Mouse (Mus musculus): ENCODE measurements at regions not wholly inside any gene's neighbourhood (a gene's known extent, or its start where the extent isn't known, plus 50 kb on each side); places are given as distances from the start of the nearest gene placed in this dataset.

DNA sequence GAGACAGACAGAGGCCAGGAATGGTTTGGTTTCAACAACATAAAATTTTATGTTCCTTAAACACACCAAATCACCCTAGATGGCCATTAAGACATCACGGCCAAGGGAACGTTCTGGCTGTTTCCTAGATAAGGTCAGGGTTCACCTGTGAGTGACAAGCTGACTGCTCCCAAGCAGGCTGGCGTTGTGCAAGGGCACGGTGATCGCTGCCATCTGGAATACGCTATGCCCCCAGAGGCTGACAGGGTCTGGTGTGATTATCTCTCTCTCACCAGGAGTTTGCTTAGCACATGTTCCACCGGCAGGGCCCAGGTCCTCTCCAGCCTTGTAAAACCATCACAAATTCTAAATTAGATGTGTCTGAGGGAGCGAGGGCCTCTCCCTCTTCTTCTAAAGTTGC, 167.0 kb downstream of the Cyp26b1 start:
- Histone ChIP-seq H3K27ac (ENCODE audit: insufficient read depth, low read length) (no peak overlapping the region), H3K4me3 (ENCODE audit: insufficient read depth, low read length) (no peak overlapping the region), H3K4me1 (ENCODE audit: control insufficient read depth, insufficient read depth, low read length) (peaks cover 2% of the 10 kb centered on the region; the same call in 1 of the 2 replicates)
- TF ChIP-seq POLR2A (IDR thresholded peaks at IDR 0.05; ENCODE audit: extremely low read depth, insufficient read depth, low read length) (no peak), CTCF (IDR thresholded peaks at IDR 0.05; ENCODE audit: extremely low read depth, insufficient read depth, low read length) (no peak)

DNA sequence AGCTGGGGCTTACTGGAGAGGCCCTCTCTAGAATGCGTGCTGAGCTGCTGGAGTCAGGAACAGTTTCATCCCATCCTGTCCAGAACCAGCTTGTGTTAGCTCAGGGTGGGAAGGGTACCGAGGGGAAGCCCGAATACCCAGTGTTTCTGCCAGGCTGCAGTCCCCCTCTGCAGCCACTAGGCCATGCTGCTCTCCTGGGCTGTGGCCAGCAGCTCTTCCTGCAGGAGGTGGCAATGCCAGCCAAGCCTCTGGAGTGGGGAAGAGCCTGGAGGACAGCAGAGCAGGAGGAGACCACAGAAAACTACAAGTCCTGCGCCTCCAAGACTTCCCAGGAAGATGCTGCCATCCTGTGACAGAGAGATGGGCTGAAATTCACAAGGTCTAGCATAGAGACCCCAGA, 167.9 kb downstream of the Cyp26b1 start:
- no peak overlapping the region for H3K27ac ChIP-seq (ENCODE audit: insufficient read depth, low read length)
- TF ChIP-seq POLR2A (IDR thresholded peaks at IDR 0.05; ENCODE audit: extremely low read depth, insufficient read depth, low read length), result no peak
- TF ChIP-seq CTCF (IDR thresholded peaks at IDR 0.05; ENCODE audit: extremely low read depth, insufficient read depth, low read length), result peak; percentile 61

DNA sequence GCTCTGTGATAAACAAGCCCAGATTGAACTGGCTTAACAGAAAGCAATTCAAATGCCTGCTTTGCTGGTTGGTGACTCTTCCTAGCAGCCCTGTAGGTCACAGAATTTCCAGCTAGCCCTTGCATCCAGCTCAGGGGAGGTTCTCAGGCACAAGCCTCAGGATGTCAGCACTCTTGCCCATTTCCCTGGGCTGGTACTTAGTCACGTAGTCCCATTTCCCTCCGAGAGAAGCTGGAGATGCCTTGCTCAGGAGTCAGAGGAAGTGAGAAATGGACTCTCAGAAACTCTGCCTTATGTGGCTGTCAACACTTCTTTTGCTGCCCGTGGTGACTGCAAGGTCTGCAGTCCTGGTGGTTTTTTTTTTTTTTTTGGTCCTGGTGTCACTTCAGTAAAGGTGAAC, 170.8 kb downstream of the Cyp26b1 start:
- TF ChIP-seq CTCF (IDR thresholded peaks at IDR 0.05; ENCODE audit: extremely low read depth, insufficient read depth, low read length), result no peak
- no peak for TF ChIP-seq POLR2A (IDR thresholded peaks at IDR 0.05; ENCODE audit: extremely low read depth, insufficient read depth, low read length)
- no peaks in the 10 kb centered on the region for H3K4me1 ChIP-seq (ENCODE audit: control insufficient read depth, insufficient read depth, low read length)
- no peak overlapping the region for H3K4me3 ChIP-seq (ENCODE audit: insufficient read depth, low read length)
- no peak overlapping the region for H3K27ac ChIP-seq (ENCODE audit: insufficient read depth, low read length)

More for the DNA sequence above, 167.9 kb downstream of the Cyp26b1 start:
- no peak overlapping the region for H3K4me3 ChIP-seq (ENCODE audit: insufficient read depth, low read length)
- H3K4me1 ChIP-seq (ENCODE audit: control insufficient read depth, insufficient read depth, low read length), result peaks cover 2% of the 10 kb centered on the region; the same call in 1 of the 2 replicates

DNA sequence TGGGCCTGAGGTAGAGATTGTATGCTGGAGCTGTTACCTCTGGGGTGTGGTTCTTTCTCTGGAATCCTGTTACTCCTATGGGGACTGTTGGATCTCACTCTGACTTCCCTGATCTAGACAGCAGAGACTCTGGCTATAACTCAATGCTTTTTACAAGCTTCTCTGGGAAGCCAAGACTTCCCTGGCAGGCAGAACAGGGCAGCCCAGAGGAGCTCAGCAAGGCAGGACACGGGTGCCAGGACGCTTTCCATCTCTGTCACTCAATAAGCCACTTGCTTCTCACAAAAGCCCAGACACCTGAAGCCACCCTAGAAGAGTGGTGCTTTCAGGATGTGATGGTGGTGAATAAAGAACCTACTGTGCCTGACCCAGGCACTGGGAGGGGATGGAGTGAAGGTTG, 174.0 kb downstream of the Cyp26b1 start:
- H3K4me3 ChIP-seq (ENCODE audit: insufficient read depth, low read length), result no peak overlapping the region
- H3K27ac ChIP-seq (ENCODE audit: insufficient read depth, low read length), result no peak overlapping the region
- TF ChIP-seq POLR2A (IDR thresholded peaks at IDR 0.05; ENCODE audit: extremely low read depth, insufficient read depth, low read length) (no peak), CTCF (IDR thresholded peaks at IDR 0.05; ENCODE audit: extremely low read depth, insufficient read depth, low read length) (no peak)
- no peaks in the 10 kb centered on the region for H3K4me1 ChIP-seq (ENCODE audit: control insufficient read depth, insufficient read depth, low read length)

DNA sequence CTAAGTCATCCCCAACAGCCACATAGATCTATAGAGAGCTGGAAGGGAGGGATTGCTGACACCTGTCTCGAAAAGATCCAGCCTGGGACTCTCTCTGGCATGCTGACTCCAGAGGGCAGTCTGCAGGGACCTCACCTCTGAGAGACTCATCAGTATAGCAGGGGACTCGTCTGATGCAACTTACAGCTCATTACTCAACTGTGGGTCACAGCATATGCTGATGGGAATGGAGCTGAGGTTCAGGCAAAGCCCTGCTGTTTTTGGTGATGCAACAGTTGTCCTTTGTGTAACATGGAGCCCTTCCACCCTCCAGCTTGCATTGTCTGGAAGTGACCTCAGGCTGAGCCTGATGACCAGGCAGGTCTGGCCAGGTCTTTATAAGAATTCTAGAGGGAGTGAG, 174.4 kb downstream of the Cyp26b1 start:
- Histone ChIP-seq H3K27ac (ENCODE audit: insufficient read depth, low read length) (no peak overlapping the region), H3K4me3 (ENCODE audit: insufficient read depth, low read length) (no peak overlapping the region), H3K4me1 (ENCODE audit: control insufficient read depth, insufficient read depth, low read length) (no peaks in the 10 kb centered on the region)
- TF ChIP-seq CTCF (IDR thresholded peaks at IDR 0.05; ENCODE audit: extremely low read depth, insufficient read depth, low read length) (no peak), POLR2A (IDR thresholded peaks at IDR 0.05; ENCODE audit: extremely low read depth, insufficient read depth, low read length) (no peak)

GRCm38 (mm10) chr6:84416992-84417636, 176.6 kb downstream of the Cyp26b1 start:
- Histone ChIP-seq H3K27ac (ENCODE audit: insufficient read depth, low read length) (no peak overlapping the region), H3K4me3 (ENCODE audit: insufficient read depth, low read length) (no peak overlapping the region), H3K4me1 (ENCODE audit: control insufficient read depth, insufficient read depth, low read length) (no peaks in the 10 kb centered on the region)
- TF ChIP-seq CTCF (IDR thresholded peaks at IDR 0.05; ENCODE audit: extremely low read depth, insufficient read depth, low read length) (no peak), POLR2A (IDR thresholded peaks at IDR 0.05; ENCODE audit: extremely low read depth, insufficient read depth, low read length) (no peak)

- TF ChIP-seq CTCF (IDR thresholded peaks at IDR 0.05; ENCODE audit: extremely low read depth, insufficient read depth, low read length), result no peak
- TF ChIP-seq POLR2A (IDR thresholded peaks at IDR 0.05; ENCODE audit: extremely low read depth, insufficient read depth, low read length), result no peak
- Histone ChIP-seq H3K4me3 (ENCODE audit: insufficient read depth, low read length) (no peak overlapping the region), H3K4me1 (ENCODE audit: control insufficient read depth, insufficient read depth, low read length) (no peaks in the 10 kb centered on the region), H3K27ac (ENCODE audit: insufficient read depth, low read length) (no peak overlapping the region)
Measured at GRCm38 (mm10) chr6:84414400-84414799, 179.3 kb downstream of the Cyp26b1 start.

- H3K27ac ChIP-seq (ENCODE audit: insufficient read depth, low read length), result no peak overlapping the region
- H3K4me3 ChIP-seq (ENCODE audit: insufficient read depth, low read length), result no peak overlapping the region
- H3K4me1 ChIP-seq (ENCODE audit: control insufficient read depth, insufficient read depth, low read length), result no peaks in the 10 kb centered on the region
- TF ChIP-seq POLR2A (IDR thresholded peaks at IDR 0.05; ENCODE audit: extremely low read depth, insufficient read depth, low read length) (no peak), CTCF (IDR thresholded peaks at IDR 0.05; ENCODE audit: extremely low read depth, insufficient read depth, low read length) (no peak)
Measured at GRCm38 (mm10) chr6:84409863-84410513, 183.7 kb downstream of the Cyp26b1 start.

DNA sequence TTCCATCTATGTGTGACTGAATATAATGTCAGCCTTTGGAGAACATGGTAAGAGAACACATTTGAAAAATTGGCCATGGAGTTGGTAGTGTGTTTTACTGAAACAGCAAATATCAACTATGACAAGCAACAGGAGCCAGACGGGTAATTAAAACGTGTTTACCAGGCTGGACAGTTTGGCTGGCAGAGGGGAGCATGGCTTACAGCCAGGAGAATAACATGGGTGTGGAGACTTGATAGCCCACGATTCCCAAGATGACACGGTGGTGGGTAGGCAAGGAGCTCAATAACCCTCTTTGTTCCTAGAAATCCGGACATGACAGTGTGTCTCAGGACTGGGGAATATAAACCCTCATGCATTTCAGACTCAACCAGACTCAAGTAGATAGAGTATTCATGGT, 185.2 kb downstream of the Cyp26b1 start:
- TF ChIP-seq POLR2A (IDR thresholded peaks at IDR 0.05; ENCODE audit: extremely low read depth, insufficient read depth, low read length), result no peak
- TF ChIP-seq CTCF (IDR thresholded peaks at IDR 0.05; ENCODE audit: extremely low read depth, insufficient read depth, low read length), result no peak
- H3K4me1 ChIP-seq (ENCODE audit: control insufficient read depth, insufficient read depth, low read length), result no peaks in the 10 kb centered on the region
- no peak overlapping the region for H3K4me3 ChIP-seq (ENCODE audit: insufficient read depth, low read length)
- H3K27ac ChIP-seq (ENCODE audit: insufficient read depth, low read length), result no peak overlapping the region

DNA sequence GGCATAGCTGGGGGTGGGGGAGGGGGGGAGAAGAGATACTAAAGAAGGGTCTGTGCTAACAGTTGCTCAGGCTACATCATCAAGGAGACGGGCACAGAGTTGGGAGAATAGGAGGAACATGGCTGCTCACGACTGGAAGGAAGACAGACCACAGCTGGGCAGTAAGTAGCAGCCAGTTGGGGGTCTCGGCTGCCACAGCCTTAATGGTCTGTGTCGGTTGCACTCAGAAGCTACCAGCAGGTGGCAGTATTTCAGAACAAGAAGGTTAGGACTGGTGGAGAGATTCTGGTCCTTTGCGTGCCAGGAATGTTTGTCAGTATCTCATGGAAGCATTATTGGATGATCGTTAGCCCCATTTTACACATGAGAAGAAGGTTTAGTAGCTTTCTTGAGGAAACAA, 185.9 kb downstream of the Cyp26b1 start:
- TF ChIP-seq POLR2A (IDR thresholded peaks at IDR 0.05; ENCODE audit: extremely low read depth, insufficient read depth, low read length) (no peak), CTCF (IDR thresholded peaks at IDR 0.05; ENCODE audit: extremely low read depth, insufficient read depth, low read length) (peak; percentile 71)
- Histone ChIP-seq H3K4me1 (ENCODE audit: control insufficient read depth, insufficient read depth, low read length) (no peaks in the 10 kb centered on the region), H3K27ac (ENCODE audit: insufficient read depth, low read length) (no peak overlapping the region), H3K4me3 (ENCODE audit: insufficient read depth, low read length) (no peak overlapping the region)
